Mouse (Mus musculus) lung, embryonic 15.5 days (tissue): ENCODE results near the gene Ninj1. TPM values are rescaled to one million over a fixed set of nuclear protein-coding genes. Genes with fewer than 3 reads are reported as not detected.

Source experiments
- ATAC-seq: fragments of 200-750 bp; cut with Nextera tagmentation; 2 replicates; pipeline ENCODE4 v1.8.0; 2017; ENCODE audit warnings: moderate number of reproducible peaks, borderline replicate concordance; ENCODE audit not compliant: low FRiP score, low TSS enrichment; ENCODE audit errors: extremely low read depth
- H3K27ac ChIP-seq: fragments of 300-500 bp; sonication (generic); 2 replicates; pipeline ENCODE4 v1.5.1; 2015; ENCODE audit warnings: moderate library complexity, mild to moderate bottlenecking, inconsistent platforms
- H3K27me3 ChIP-seq: fragments of 300-500 bp; sonication (generic); 2 replicates; pipeline ENCODE4 v1.6.1; 2015; ENCODE audit warnings: inconsistent platforms
- H3K36me3 ChIP-seq: fragments of 300-500 bp; sonication (generic); 2 replicates; pipeline ENCODE4 v1.6.1; 2015; ENCODE audit warnings: inconsistent platforms
- H3K4me1 ChIP-seq: fragments of 300-500 bp; sonication (generic); 2 replicates; pipeline ENCODE4 v1.6.1; 2015; ENCODE audit warnings: inconsistent platforms
- H3K4me2 ChIP-seq: fragments of 300-500 bp; sonication (generic); 2 replicates; pipeline ENCODE4 v1.6.1; 2015; ENCODE audit warnings: inconsistent platforms, mild to moderate bottlenecking, moderate library complexity
- H3K4me3 ChIP-seq: fragments of 300-500 bp; sonication (generic); 2 replicates; pipeline ENCODE4 v1.5.1; 2015; ENCODE audit warnings: mild to moderate bottlenecking, inconsistent platforms
- H3K9ac ChIP-seq: fragments of 300-500 bp; sonication (generic); 2 replicates; pipeline ENCODE4 v1.6.1; 2015; ENCODE audit warnings: inconsistent platforms
- H3K9me3 ChIP-seq: fragments of 300-500 bp; sonication (generic); 2 replicates; pipeline ENCODE4 v1.6.1; 2016; ENCODE audit warnings: inconsistent platforms
- WGBS: fragments of 180-500 bp; shearing (Covaris S2); methylation state at CpG from one replicate; pipeline ENCODE4 v1.1.7; 2015; 5-methylcytosine and 5-hydroxymethylcytosine counted together
- polyA plus RNA-seq: library from polyadenylated mRNA; unstranded; fragments of >200 nt; fragmentation: Nextera tagmentation; extraction: Ambion mirVana; gene quantifications from 2 replicates; pipeline ENCODE4 v1.2.1, GENCODE M21; 2015

The Ninj1 gene
- polyA plus RNA-seq, 1 experiment from 2014 or later = 45.1 TPM

DNA sequence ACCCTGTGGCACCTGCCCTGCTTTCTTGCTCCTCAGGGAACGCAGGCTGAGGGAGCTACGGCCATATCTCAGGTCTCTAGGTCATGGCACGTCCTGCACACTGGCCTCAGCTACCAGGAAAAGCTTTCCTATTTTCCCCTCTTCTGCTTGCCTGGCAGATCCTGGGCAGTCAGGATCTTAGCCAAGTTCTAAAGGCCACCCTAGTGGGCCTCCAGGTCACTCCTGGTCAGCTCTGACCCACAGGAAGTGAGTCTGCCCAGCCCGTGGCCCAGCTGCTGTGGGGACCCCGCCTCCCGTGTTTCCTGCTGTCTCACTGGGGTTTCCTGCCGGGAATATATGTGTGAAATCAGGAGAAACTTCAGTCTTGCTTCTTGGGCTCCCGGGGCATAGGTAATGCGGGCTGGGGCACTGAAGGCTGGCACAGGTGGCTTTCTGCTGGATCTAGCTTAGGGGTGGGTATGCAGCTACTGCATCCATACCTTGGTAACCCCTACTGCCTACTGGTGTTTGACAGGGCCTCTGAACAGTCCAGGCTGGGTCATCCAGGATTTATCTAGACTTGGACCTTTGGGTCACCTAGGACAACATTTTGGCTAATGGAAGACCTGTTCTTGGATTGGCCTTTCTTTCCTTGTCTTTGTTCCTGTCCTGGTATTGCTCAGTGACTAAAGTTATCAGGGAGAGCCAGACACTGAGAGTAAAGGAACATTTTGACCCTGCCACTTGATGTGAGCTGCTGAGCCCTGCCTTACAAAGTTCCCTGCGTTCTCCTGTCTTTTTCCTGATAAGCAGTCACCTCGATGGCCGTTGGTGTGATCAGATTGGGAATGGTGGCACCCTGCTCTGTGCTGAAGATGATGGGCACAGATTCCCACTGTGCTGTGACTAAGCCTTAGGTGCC, 2.9 kb downstream of the Ninj1 start:
- WGBS = 53% methylated on average over 12 of the region's 12 CpGs
- H3K4me3 ChIP-seq = no peak overlapping the region
- H3K4me2 ChIP-seq = peak overlapping the region; percentile 9; the same call in 1 of the 2 replicates
- ATAC-seq = no peak
- H3K9ac ChIP-seq = no peak overlapping the region
- H3K9me3 ChIP-seq = no peaks in the 10 kb centered on the region
- no peaks in the 10 kb centered on the region for H3K36me3 ChIP-seq
- no peaks in the 10 kb centered on the region for H3K27me3 ChIP-seq
- peaks cover 36% of the 10 kb centered on the region for H3K4me1 ChIP-seq
- H3K27ac ChIP-seq = no peak overlapping the region

DNA sequence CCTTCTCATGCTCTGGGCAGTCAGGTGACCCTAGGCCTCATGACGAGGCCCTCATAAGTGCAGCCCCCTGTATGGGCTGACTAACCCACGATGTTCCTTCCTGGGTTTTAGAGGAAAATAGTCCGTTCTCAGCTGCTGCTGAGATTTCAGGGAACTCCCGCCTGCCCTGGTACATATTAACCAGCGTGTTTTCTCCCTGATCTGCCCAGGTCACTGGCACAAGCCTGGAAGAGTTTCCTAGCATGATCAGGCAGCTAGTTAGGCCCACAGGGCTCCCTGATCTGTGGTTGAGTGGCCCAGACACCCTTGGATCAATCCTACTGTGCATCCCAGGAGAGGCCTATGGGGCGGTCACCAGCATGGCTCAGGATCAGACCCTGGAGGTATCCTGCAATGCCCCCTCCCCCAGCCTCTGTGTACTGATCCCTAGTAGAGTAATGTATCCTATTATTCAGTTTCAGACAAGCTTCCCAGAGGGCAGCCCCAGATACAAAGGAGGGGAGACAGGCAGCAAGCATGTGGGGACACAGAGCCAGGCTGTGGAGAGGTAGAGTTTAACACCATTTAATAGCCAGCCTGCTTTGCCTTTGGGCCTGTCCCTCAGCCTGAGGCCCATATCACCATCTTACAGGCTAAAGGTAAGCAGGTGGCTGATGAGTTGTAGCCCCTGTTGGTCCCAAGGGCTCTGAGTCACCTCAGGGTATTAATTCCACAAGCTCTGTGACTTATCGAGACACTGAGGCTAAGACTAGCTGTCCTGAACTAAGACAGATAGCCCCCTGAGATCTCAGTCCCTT, 3.8 kb downstream of the Ninj1 start:
- no peak overlapping the region for H3K27ac ChIP-seq
- H3K4me2 ChIP-seq = no peak overlapping the region
- H3K36me3 ChIP-seq = no peaks in the 10 kb centered on the region
- H3K4me3 ChIP-seq = no peak overlapping the region
- WGBS = 65% methylated on average over 7 of the region's 7 CpGs
- no peaks in the 10 kb centered on the region for H3K9me3 ChIP-seq
- ATAC-seq = no peak
- no peaks in the 10 kb centered on the region for H3K27me3 ChIP-seq
- peaks cover 36% of the 10 kb centered on the region for H3K4me1 ChIP-seq
- H3K9ac ChIP-seq = no peak overlapping the region

DNA sequence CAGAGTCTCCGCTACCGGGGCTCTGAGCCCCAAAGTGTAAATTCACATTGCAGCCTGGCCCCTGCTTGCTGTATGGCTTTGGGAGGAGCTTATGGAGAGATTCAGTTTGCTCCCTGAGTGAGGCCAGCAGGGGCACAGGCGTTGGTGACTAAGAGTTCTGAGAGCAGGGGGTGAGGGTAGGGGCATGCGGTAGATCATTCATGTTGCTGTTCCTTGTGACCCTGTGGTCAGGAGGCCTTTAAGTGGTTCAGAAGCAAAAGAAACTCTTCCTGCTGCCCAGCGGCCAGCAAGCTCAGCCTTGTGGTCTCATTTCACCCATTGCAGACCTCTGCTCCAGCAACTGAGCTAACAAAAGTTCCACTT, 4.4 kb downstream of the Ninj1 start:
- no peak overlapping the region for H3K27ac ChIP-seq
- no peak for ATAC-seq
- H3K4me2 ChIP-seq = no peak overlapping the region
- no peak overlapping the region for H3K4me3 ChIP-seq
- H3K9ac ChIP-seq = no peak overlapping the region
- no peaks in the 10 kb centered on the region for H3K9me3 ChIP-seq
- H3K27me3 ChIP-seq = no peaks in the 10 kb centered on the region
- WGBS = 54% methylated on average over 5 of the region's 5 CpGs
- no peaks in the 10 kb centered on the region for H3K36me3 ChIP-seq
- peaks cover 31% of the 10 kb centered on the region for H3K4me1 ChIP-seq

DNA sequence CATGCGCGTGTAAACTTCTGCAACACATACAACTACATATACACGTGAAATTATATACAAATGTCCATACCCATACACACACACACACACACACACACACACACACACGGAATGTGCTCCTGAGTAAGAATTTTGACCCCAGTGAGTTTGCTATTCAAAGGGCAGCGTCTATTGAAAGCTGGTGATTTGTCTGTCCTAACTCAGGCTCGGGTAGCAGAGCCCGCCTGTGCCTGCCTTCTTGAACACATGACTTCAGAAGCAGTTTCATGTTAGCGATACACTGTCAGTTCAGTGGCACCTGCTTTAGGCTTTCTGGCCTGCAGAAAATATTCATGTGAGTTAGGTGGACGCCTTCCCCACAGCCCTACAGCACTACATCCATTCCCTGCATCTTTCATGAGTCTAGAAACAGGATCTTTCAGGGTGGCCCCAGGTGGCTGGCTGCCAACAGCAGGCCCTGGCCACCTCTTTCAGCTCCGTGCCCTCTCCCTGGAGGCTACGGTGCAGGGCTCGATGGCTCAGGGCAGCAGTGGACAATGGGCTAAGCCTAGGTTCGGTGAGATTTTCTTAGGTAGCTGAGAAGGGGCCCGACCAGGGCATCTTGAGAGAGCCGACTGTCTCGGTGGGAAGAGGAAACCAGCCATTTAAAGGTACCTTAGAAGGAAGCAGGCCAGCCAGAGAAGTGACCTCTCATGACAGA, 5.0 kb downstream of the Ninj1 start:
- Histone ChIP-seq H3K27me3 (no peaks in the 10 kb centered on the region), H3K4me2 (no peak overlapping the region), H3K9ac (no peak overlapping the region), H3K4me1 (peaks cover 26% of the 10 kb centered on the region), H3K27ac (no peak overlapping the region), H3K36me3 (no peaks in the 10 kb centered on the region), H3K4me3 (no peak overlapping the region), H3K9me3 (no peaks in the 10 kb centered on the region)
- WGBS = 65% methylated on average over 16 of the region's 16 CpGs
- no peak for ATAC-seq

DNA sequence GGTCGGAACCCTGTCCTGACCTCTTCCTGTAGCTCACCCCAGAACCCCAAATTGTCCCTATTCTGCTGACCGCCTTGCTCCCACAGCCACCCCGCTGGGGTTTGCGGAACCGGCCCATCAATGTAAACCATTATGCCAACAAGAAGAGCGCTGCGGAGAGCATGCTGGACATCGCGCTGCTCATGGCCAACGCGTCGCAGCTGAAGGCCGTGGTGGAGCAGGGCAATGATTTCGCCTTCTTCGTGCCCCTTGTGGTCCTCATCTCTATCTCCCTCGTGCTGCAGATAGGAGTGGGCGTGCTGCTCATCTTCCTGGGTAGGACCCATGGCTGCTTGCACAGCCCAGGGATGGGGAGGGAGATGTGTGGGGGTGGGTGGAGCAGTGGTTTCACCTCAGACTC, 6.4 kb downstream of the Ninj1 start:
- no peak for ATAC-seq

DNA sequence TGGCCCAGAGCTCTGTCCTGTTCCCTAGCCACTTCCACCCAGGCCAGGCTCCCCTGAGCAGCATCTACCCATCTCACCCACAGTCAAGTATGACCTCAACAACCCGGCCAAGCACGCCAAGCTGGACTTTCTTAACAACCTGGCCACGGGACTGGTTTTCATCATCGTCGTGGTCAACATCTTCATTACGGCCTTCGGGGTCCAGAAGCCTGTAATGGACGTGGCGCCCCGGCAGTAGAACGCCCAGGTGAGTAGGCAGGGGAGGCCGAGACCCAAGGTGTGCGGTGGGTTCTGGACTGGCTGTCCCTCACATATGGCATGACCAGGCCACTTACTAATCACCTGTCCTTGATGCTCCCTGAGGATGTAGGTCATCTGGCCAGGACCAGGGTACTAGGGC, 7.5 kb downstream of the Ninj1 start:
- Histone ChIP-seq H3K4me3 (no peak overlapping the region), H3K4me1 (peaks cover 12% of the 10 kb centered on the region; the same call in 1 of the 2 replicates), H3K9me3 (no peaks in the 10 kb centered on the region), H3K27me3 (no peaks in the 10 kb centered on the region), H3K36me3 (no peaks in the 10 kb centered on the region), H3K27ac (no peak overlapping the region), H3K9ac (no peak overlapping the region), H3K4me2 (no peak overlapping the region)
- 93% methylated on average over 13 of the region's 13 CpGs for WGBS
- no peak for ATAC-seq

More for the DNA sequence above, 6.4 kb downstream of the Ninj1 start:
- Histone ChIP-seq H3K4me2 (no peak overlapping the region), H3K27ac (no peak overlapping the region), H3K36me3 (no peaks in the 10 kb centered on the region), H3K4me1 (peaks cover 16% of the 10 kb centered on the region), H3K9ac (no peak overlapping the region), H3K27me3 (no peaks in the 10 kb centered on the region), H3K4me3 (no peak overlapping the region), H3K9me3 (no peaks in the 10 kb centered on the region)
- WGBS = 89% methylated on average over 17 of the region's 17 CpGs

DNA sequence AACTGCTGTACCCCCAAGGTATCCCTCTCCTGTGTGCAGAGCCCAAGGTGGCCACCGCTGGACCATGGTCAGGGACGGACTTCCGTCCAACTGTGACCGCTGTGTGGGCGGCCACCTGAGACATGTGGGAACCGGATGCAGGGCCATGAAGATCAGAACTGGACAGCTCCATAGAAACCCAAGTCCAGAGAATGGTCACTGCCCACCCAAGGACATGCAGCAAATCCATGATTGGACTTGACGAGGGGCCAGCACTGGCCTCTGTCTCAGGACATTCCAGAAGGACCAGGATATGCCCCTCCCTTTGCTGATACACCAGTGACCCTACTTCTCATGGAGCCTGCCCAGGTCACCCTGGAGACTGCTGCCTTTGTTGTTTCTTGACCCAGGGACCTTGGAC, 8.4 kb downstream of the Ninj1 start:
- Histone ChIP-seq H3K9ac (no peak overlapping the region), H3K27ac (no peak overlapping the region), H3K4me2 (no peak overlapping the region), H3K36me3 (no peaks in the 10 kb centered on the region), H3K4me3 (no peak overlapping the region), H3K9me3 (no peaks in the 10 kb centered on the region), H3K4me1 (peaks cover 8% of the 10 kb centered on the region; the same call in 1 of the 2 replicates), H3K27me3 (no peaks in the 10 kb centered on the region)
- WGBS = 89% methylated on average over 7 of the region's 7 CpGs
- ATAC-seq = no peak

DNA sequence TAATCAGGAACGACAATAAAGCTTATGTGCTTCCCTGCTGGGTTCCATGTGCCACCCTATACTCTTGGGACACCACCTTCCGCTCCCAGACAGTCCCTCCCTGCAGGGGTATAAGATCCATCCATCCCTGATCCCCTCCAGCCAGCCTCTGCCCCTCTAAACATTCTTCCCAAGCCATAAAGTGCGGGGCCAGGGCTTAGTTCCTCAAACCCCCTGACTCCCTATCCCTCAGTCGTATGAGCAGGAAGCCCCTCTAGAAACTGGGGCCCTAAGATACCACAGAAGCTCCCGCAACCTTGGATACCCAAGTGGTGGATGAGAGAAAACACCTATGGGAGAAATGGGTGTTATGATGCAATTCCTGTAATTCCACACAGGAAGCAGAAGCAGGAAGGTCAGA, 8.9 kb downstream of the Ninj1 start:
- Histone ChIP-seq H3K9me3 (no peaks in the 10 kb centered on the region), H3K4me3 (no peak overlapping the region), H3K27ac (no peak overlapping the region), H3K9ac (no peak overlapping the region), H3K4me2 (no peak overlapping the region), H3K4me1 (peaks cover 5% of the 10 kb centered on the region; the same call in 1 of the 2 replicates), H3K36me3 (no peaks in the 10 kb centered on the region), H3K27me3 (no peaks in the 10 kb centered on the region)
- WGBS = 76% methylated on average over 5 of the region's 5 CpGs
- ATAC-seq = no peak

DNA sequence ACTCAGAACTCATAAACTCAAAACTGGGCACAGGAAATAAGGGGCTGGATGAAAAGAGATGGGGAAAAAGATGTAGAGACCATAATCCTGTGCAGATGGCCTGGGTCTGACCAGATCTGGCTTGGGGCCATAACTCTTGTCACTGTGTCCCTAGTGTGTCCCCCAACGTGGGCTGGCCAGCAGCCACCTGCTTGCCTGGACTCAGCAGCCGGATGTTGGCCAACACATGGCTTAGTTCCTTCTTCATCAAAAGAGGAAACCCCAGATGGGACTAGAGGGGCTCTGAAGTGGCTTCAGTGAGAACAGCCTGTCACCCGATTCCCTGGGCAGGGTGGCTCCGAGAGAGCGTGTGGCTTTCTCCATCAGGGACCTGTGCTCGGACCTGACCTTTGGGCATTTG, 9.5 kb downstream of the Ninj1 start:
- Histone ChIP-seq H3K36me3 (no peaks in the 10 kb centered on the region), H3K4me3 (no peak overlapping the region), H3K4me2 (no peak overlapping the region), H3K27me3 (no peaks in the 10 kb centered on the region), H3K9ac (no peak overlapping the region), H3K9me3 (no peaks in the 10 kb centered on the region), H3K4me1 (no peaks in the 10 kb centered on the region), H3K27ac (no peak overlapping the region)
- no peak for ATAC-seq
- 68% methylated on average over 6 of the region's 6 CpGs for WGBS

DNA sequence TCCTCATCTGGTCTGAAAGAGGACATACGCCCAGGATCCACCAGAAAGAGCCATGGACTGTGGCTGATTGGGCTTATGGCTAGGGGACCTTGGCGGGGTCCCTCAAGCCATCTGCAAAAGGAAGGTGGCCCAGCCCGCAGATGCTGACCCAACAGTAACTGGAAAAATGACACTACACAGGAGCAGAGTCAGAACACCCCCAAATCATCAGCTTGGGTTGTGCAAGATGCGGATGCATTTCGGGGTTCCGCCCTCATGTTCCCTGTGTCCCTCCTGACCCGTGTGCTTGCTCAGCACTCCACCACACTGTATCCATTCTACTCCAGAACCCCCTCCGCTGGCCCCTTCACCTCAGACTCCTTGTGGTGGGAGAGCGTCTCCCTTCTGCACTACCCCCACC, 11.4 kb downstream of the Ninj1 start:
- Histone ChIP-seq H3K9me3 (no peaks in the 10 kb centered on the region), H3K4me2 (no peak overlapping the region), H3K4me3 (no peak overlapping the region), H3K4me1 (no peaks in the 10 kb centered on the region), H3K36me3 (no peaks in the 10 kb centered on the region), H3K9ac (no peak overlapping the region), H3K27ac (no peak overlapping the region), H3K27me3 (no peaks in the 10 kb centered on the region)
- 86% methylated on average over 9 of the region's 9 CpGs for WGBS
- no peak for ATAC-seq

DNA sequence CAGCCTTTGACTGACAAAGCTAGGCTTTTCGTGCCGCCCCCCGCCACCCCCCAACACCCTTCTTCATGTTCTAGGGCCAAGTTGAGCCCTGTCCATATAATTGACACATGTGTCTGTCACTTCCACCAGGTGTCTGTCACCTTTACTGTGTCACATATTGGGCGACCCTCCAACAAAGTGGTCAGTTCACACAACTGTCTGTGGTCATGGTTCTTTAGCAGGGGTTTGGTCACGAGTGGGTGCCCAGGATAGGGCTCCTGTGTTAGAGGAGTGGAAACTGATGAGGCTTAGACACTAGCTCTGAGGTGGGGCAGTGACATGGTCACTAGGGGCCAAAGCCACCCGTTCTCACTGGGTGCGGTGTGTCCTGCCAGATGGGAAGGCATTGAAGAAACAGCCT, 12.6 kb downstream of the Ninj1 start:
- Histone ChIP-seq H3K27me3 (no peaks in the 10 kb centered on the region), H3K4me3 (no peak overlapping the region), H3K9me3 (no peaks in the 10 kb centered on the region), H3K4me2 (no peak overlapping the region), H3K9ac (no peak overlapping the region), H3K27ac (no peak overlapping the region), H3K36me3 (no peaks in the 10 kb centered on the region), H3K4me1 (no peaks in the 10 kb centered on the region)
- 89% methylated on average over 7 of the region's 7 CpGs for WGBS
- ATAC-seq = no peak

DNA sequence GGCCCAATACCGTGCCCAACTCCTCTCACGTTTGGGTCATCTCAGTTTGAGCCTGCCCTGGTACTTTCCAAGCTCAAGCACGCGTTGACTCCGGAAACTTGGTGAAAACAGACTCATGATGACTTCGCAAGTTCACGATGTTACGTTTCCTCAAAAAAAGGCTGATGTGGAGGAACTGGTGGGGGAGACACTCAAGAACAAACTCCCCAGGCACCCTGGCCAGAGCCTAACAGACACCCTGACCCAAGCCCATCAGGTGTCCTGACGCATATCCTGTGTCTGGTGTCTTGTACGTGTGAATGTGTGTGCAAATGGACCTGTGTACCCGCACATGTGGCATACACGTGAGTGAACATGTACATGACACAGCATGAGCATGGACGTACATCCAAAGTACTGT, 13.4 kb downstream of the Ninj1 start:
- H3K4me3 ChIP-seq = no peak overlapping the region
- no peaks in the 10 kb centered on the region for H3K36me3 ChIP-seq
- no peak for ATAC-seq
- H3K9me3 ChIP-seq = no peaks in the 10 kb centered on the region
- H3K4me2 ChIP-seq = no peak overlapping the region
- no peaks in the 10 kb centered on the region for H3K27me3 ChIP-seq
- H3K4me1 ChIP-seq = peaks cover 5% of the 10 kb centered on the region
- 79% methylated on average over 13 of the region's 13 CpGs for WGBS
- H3K27ac ChIP-seq = no peak overlapping the region
- no peak overlapping the region for H3K9ac ChIP-seq
